ENCODE assay signal across 8 mouse cellular contexts in genomic region chr11:79962877-79963183, GRCm38 (mm10). TPM values are rescaled to one million over a fixed set of nuclear protein-coding genes. Genes with fewer than 3 reads are reported as not detected.
DNase-seq lines count a peak whose midpoint lies in the region; ATAC-seq and TF ChIP-seq lines count a peak whose summit lies in the region.

No protein-coding gene starts in this region.

- WGBS in heart, embryonic 15.5 days: 7% methylated on average over 9 of the region's 9 CpGs
- 4% methylated on average over 9 of the region's 9 CpGs for WGBS in hindbrain, embryonic 13.5 days
- 4% methylated on average over 9 of the region's 9 CpGs for WGBS in midbrain, embryonic 11.5 days

- no peaks in the 10 kb centered on the region for H3K27me3 ChIP-seq in heart, embryonic 15.5 days
- H3K27me3 ChIP-seq in MEL (ENCODE audit: control insufficient read depth in 1 of 2, insufficient read depth in 2 of 2, low read length in 2 of 2): no peaks in the 10 kb centered on the region; a peak in 1 of 4 replicates
- no peaks in the 10 kb centered on the region for H3K27me3 ChIP-seq in hindbrain, embryonic 13.5 days
- H3K27me3 ChIP-seq in midbrain, embryonic 11.5 days (ENCODE audit: control insufficient read depth, insufficient read depth, low read length): no peaks in the 10 kb centered on the region

- H3K9ac ChIP-seq in heart, embryonic 15.5 days: peak overlapping the region; percentile 17; the same call in 1 of the 2 replicates
- peak overlapping the region; percentile 73 for H3K9ac ChIP-seq in MEL (ENCODE audit: control insufficient read depth, low read depth, low read length, poor library complexity, severe bottlenecking)
- peak overlapping the region; percentile 72 for H3K9ac ChIP-seq in hindbrain, embryonic 13.5 days
- H3K9ac ChIP-seq in midbrain, embryonic 11.5 days (ENCODE audit: low read length): peak overlapping the region; percentile 20; the same call in 1 of the 2 replicates

- H3K4me2 ChIP-seq in heart, embryonic 15.5 days: peak overlapping the region; percentile 77
- H3K4me2 ChIP-seq in hindbrain, embryonic 13.5 days: peak overlapping the region; percentile 75
- H3K4me2 ChIP-seq in midbrain, embryonic 11.5 days: peak overlapping the region; percentile 53

- peaks cover 22% of the 10 kb centered on the region for H3K79me2 ChIP-seq in MEL (ENCODE audit: control insufficient read depth, insufficient read depth, low read length, poor library complexity)

- no peak for ATAC-seq in heart, embryonic 15.5 days (replicated peaks; ENCODE audit: insufficient number of reproducible peaks, insufficient read depth, low FRiP score, low read depth)
- peak; percentile 43; the same call in 1 of the 2 replicates for ATAC-seq in hindbrain, embryonic 13.5 days (ENCODE audit: low FRiP score)
- peak; percentile 51; the same call in 1 of the 2 replicates for ATAC-seq in midbrain, embryonic 11.5 days (ENCODE audit: low FRiP score)
- no peak for ATAC-seq in activated CD4-positive, CD25-positive, alpha-beta regulatory T cell, adult 4 months

- TF ChIP-seq EP300 in MEL (IDR thresholded peaks at IDR 0.05; ENCODE audit: low read depth in 1 of 2, low read length in 2 of 2): peak in 1 of 2 experiments; percentile 12; a peak in 1 of 4 replicates

- peaks cover 12% of the 10 kb centered on the region for H3K4me1 ChIP-seq in heart, embryonic 15.5 days (replicated peaks)
- H3K4me1 ChIP-seq in MEL (ENCODE audit: control insufficient read depth in 1 of 2, insufficient read depth in 2 of 2, low read length in 2 of 2): peaks cover 0 to 4% of the 10 kb centered on the region in 2 experiments; a peak in 2 of 4 replicates
- H3K4me1 ChIP-seq in hindbrain, embryonic 13.5 days (replicated peaks): peaks cover 11% of the 10 kb centered on the region
- H3K4me1 ChIP-seq in midbrain, embryonic 11.5 days (ENCODE audit: control insufficient read depth, insufficient read depth, low read length): peaks cover 5% of the 10 kb centered on the region

- no peak overlapping the region for H3K27ac ChIP-seq in heart, embryonic 15.5 days
- H3K27ac ChIP-seq in MEL (ENCODE audit: control insufficient read depth, low read depth, low read length): peak overlapping the region; percentile 74
- no peak overlapping the region; the same call in 1 of the 2 replicates for H3K27ac ChIP-seq in hindbrain, embryonic 13.5 days
- H3K27ac ChIP-seq in midbrain, embryonic 11.5 days (ENCODE audit: low read depth, low read length): no peak overlapping the region

- peaks cover 17% of the 10 kb centered on the region for H3K36me3 ChIP-seq in heart, embryonic 15.5 days
- peaks cover 13 to 19% of the 10 kb centered on the region in 2 experiments for H3K36me3 ChIP-seq in MEL (ENCODE audit: control insufficient read depth in 1 of 2, insufficient read depth in 2 of 2, low read length in 2 of 2)
- peaks cover 20% of the 10 kb centered on the region for H3K36me3 ChIP-seq in hindbrain, embryonic 13.5 days
- H3K36me3 ChIP-seq in midbrain, embryonic 11.5 days (ENCODE audit: control insufficient read depth, insufficient read depth, low read length): peaks cover 5% of the 10 kb centered on the region; the same call in 1 of the 2 replicates

- DNase-seq in heart, adult 11 months: no peak
- DNase-seq in MEL (ENCODE audit: low read depth, low spot score): no peak
- no peak for DNase-seq in midbrain, embryonic 11.5 days (ENCODE audit: low spot score, missing footprints)
- DNase-seq in left cerebral cortex, adult 11 months (ENCODE audit: low spot score): no peak
- no peak for DNase-seq in left cerebral cortex, adult 8-10 months (ENCODE audit: low spot score in 2 of 2)

- peak overlapping the region; percentile 69 for H3K4me3 ChIP-seq in heart, embryonic 15.5 days
- H3K4me3 ChIP-seq in MEL (ENCODE audit: control insufficient read depth in 1 of 2, insufficient read depth in 1 of 2, low read depth in 2 of 2, low read length in 2 of 2): peak overlapping the region; percentile 55 to 74
- peak overlapping the region; percentile 65 for H3K4me3 ChIP-seq in hindbrain, embryonic 13.5 days
- H3K4me3 ChIP-seq in midbrain, embryonic 11.5 days (ENCODE audit: low read depth, low read length): peak overlapping the region; percentile 67

- TF ChIP-seq CTCF in MEL (IDR thresholded peaks at IDR 0.05 in 2 of 3, conservative IDR thresholded peaks at IDR 0.05 in 1 of 3; ENCODE audit: control insufficient read depth in 1 of 3, insufficient read depth in 1 of 3, low read depth in 2 of 3, low read length in 3 of 3, poor library complexity in 1 of 3, severe bottlenecking in 1 of 3): no peak

- TF ChIP-seq POLR2A in MEL (IDR thresholded peaks at IDR 0.05; ENCODE audit: control insufficient read depth in 1 of 2, insufficient read depth in 1 of 2, low read depth in 1 of 2, low read length in 2 of 2, poor library complexity in 1 of 2): no peak

- TF ChIP-seq RAD21 in MEL (IDR thresholded peaks at IDR 0.05; ENCODE audit: low read depth, low read length): no peak

- no peaks in the 10 kb centered on the region for H3K9me3 ChIP-seq in heart, embryonic 15.5 days (replicated peaks)
- no peaks in the 10 kb centered on the region for H3K9me3 ChIP-seq in MEL (replicated peaks; ENCODE audit: insufficient read depth, low read length)
- no peaks in the 10 kb centered on the region for H3K9me3 ChIP-seq in hindbrain, embryonic 13.5 days
- no peaks in the 10 kb centered on the region for H3K9me3 ChIP-seq in midbrain, embryonic 11.5 days (ENCODE audit: control insufficient read depth, low read length)

TF ChIP-seq in MEL, 35 proteins besides CTCF, POLR2A, EP300 and RAD21:
- TF ChIP-seq TCF12 (IDR thresholded peaks at IDR 0.05; ENCODE audit: low read depth, low read length): 0 out of 2 replicates have a peak, but pooled peaks have one; percentile 5
- TF ChIP-seq CHD1 (IDR thresholded peaks at IDR 0.05; ENCODE audit: low read depth, low read length): peak; percentile 90
- TF ChIP-seq HCFC1 (IDR thresholded peaks at IDR 0.05; ENCODE audit: low read depth, low read length): no peak
- TF ChIP-seq TBP (IDR thresholded peaks at IDR 0.05; ENCODE audit: low read depth, low read length): no peak
- TF ChIP-seq USF1 (IDR thresholded peaks at IDR 0.05; ENCODE audit: low read depth, low read length): peak; percentile 57
- peak; percentile 92 for TF ChIP-seq MXI1 (IDR thresholded peaks at IDR 0.05; ENCODE audit: low read depth, low read length)
- no peak for TF ChIP-seq CHD2 (IDR thresholded peaks at IDR 0.05; ENCODE audit: low read length)
- 0 out of 2 replicates have a peak, but pooled peaks have one; percentile 23 for TF ChIP-seq SIN3A (IDR thresholded peaks at IDR 0.05; ENCODE audit: low read length)
- TF ChIP-seq MYC (IDR thresholded peaks at IDR 0.05; ENCODE audit: low read depth, low read length): peak; percentile 97
- peak; percentile 90 for TF ChIP-seq MAX (IDR thresholded peaks at IDR 0.05; ENCODE audit: low read length)
- no peak for TF ChIP-seq KAT2A (conservative IDR thresholded peaks at IDR 0.05; ENCODE audit: low read depth, low read length)

RNA-seq across cellular contexts. Expression of gene Utp6, which starts 0.6 kb away (rescaled TPM):
- 28.0 and 33.4 TPM in 2 replicates for polyA plus RNA-seq in heart, embryonic 15.5 days (2015; fragmentation: Nextera tagmentation; extraction: Ambion mirVana)
- 93.8 and 97.9 TPM in 2 replicates for total RNA-seq in MEL (2012; rRNA removed)
- polyA plus RNA-seq in MEL (2012; ENCODE audit: insufficient read depth in 1 of 2, insufficient read length in 2 of 2, low read depth in 1 of 2, low replicate concordance in 2 of 2, missing spikeins in 1 of 2): 10 to 100 TPM in 1 of 2 experiments, not detected in 1; 88.6 TPM
- 42.7 and 45.2 TPM in 2 replicates for polyA plus RNA-seq in hindbrain, embryonic 13.5 days (2015; fragmentation: Nextera tagmentation; extraction: Ambion mirVana)
- polyA plus RNA-seq in midbrain, embryonic 11.5 days (2014; fragmentation: Nextera tagmentation; extraction: Ambion mirVana): 89.0 and 98.6 TPM in 2 replicates
- 10 to 100 TPM; 37.9 to 38.9 TPM for polyA plus RNA-seq in activated CD4-positive, CD25-positive, alpha-beta regulatory T cell, adult 4 months (2017; shearing (Covaris generic))
- total RNA-seq in left cerebral cortex, adult 8-10 months (2022): 10 to 100 TPM; 25.3 to 31.4 (median 28.2) TPM

RNA-seq across cellular contexts. Expression of gene Suz12, which starts 30.1 kb away (rescaled TPM):
- polyA plus RNA-seq in heart, embryonic 15.5 days (2015; fragmentation: Nextera tagmentation; extraction: Ambion mirVana): 14.2 and 15.1 TPM in 2 replicates
- 33.2 and 35.6 TPM in 2 replicates for total RNA-seq in MEL (2012; rRNA removed)
- 100 to 1,000 TPM in 1 of 2 experiments, 10 to 100 TPM in 1; 43.9 to 191 TPM for polyA plus RNA-seq in MEL (2012; ENCODE audit: insufficient read depth in 1 of 2, insufficient read length in 2 of 2, low read depth in 1 of 2, low replicate concordance in 2 of 2, missing spikeins in 1 of 2)
- 16.0 and 16.9 TPM in 2 replicates for polyA plus RNA-seq in hindbrain, embryonic 13.5 days (2015; fragmentation: Nextera tagmentation; extraction: Ambion mirVana)
- 28.4 and 30.0 TPM in 2 replicates for polyA plus RNA-seq in midbrain, embryonic 11.5 days (2014; fragmentation: Nextera tagmentation; extraction: Ambion mirVana)
- polyA plus RNA-seq in activated CD4-positive, CD25-positive, alpha-beta regulatory T cell, adult 4 months (2017; shearing (Covaris generic)): 10 to 100 TPM; 31.1 to 45.8 TPM
- 10 to 100 TPM; 34.4 to 48.9 (median 44.7) TPM for total RNA-seq in left cerebral cortex, adult 8-10 months (2022)

Comparison
In these comparisons a context has a peak if more than half of its experiments do, and no peak if none do; other contexts are left out.
1. ATAC-seq: peak in hindbrain, embryonic 13.5 days (single experiment) and midbrain, embryonic 11.5 days (single experiment); none in heart, embryonic 15.5 days (single experiment) and activated CD4-positive, CD25-positive, alpha-beta regulatory T cell, adult 4 months (single experiment).
2. H3K9ac ChIP-seq: peak in every context shown above with its lines; median percentile 73 in MEL; 72 in hindbrain, embryonic 13.5 days; 20 in midbrain, embryonic 11.5 days; 17 in heart, embryonic 15.5 days.
3. Peak in every context shown above with its lines, with median percentiles within 50 percentile points of each other: H3K4me2 ChIP-seq and H3K4me3 ChIP-seq.